Mouse (Mus musculus): Measurements from ENCODE around the gene Chp2.

- no peak for TF ChIP-seq ZMIZ1 (IDR thresholded peaks at IDR 0.05; ENCODE audit: low read depth, low read length)
- TF ChIP-seq CTCF (IDR thresholded peaks at IDR 0.05 in 2 of 3, conservative IDR thresholded peaks at IDR 0.05 in 1 of 3; ENCODE audit: control insufficient read depth in 1 of 3, insufficient read depth in 1 of 3, low read depth in 2 of 3, low read length in 3 of 3, poor library complexity in 1 of 3, severe bottlenecking in 1 of 3): peak; percentile 75 to 85 (median 78)
- no peak for TF ChIP-seq MAX (IDR thresholded peaks at IDR 0.05; ENCODE audit: low read length)
- TF ChIP-seq JUND (IDR thresholded peaks at IDR 0.05; ENCODE audit: low read depth, low read length): no peak
- no peak for TF ChIP-seq USF1 (IDR thresholded peaks at IDR 0.05; ENCODE audit: low read depth, low read length)
- no peak for TF ChIP-seq SIN3A (IDR thresholded peaks at IDR 0.05; ENCODE audit: low read length)
- TF ChIP-seq CHD2 (IDR thresholded peaks at IDR 0.05; ENCODE audit: low read length): no peak
- TF ChIP-seq TCF12 (IDR thresholded peaks at IDR 0.05; ENCODE audit: low read depth, low read length): no peak
- TF ChIP-seq HCFC1 (IDR thresholded peaks at IDR 0.05; ENCODE audit: low read depth, low read length): no peak
- no peak for TF ChIP-seq POLR2A (IDR thresholded peaks at IDR 0.05; ENCODE audit: control insufficient read depth in 1 of 2, insufficient read depth in 1 of 2, low read depth in 1 of 2, low read length in 2 of 2, poor library complexity in 1 of 2)
These were observed 29.8 kb upstream of the Chp2 start for GRCm38 (mm10) chr7:122189484-122189883.
